Mouse (Mus musculus) heart, postnatal 36 days (tissue): Measurements from ENCODE around the gene Ttc26. TPM values are rescaled to one million over a fixed set of nuclear protein-coding genes. Genes with fewer than 3 reads are reported as not detected.
A peak's percentile ranks its signal among the peaks of the same experiment; 100 is the strongest.
"Not testable (repeated sequence)": the region's sequence is repeated elsewhere in the genome, so short reads cannot be mapped to it uniquely, and the experiment has no call there.

ENCODE experiments used
- DNase-seq, 2 experiments: peaks; one replicate each; pipeline ENCODE4 v3.0.0; 2021 to 2022
- intact Hi-C: fragments of 180-260 bp; cut with DNase I; formaldehyde crosslinking; loops from one replicate; pipeline ENCODE4 v1.15.1; 2025
- total RNA-seq, 2 experiments: library from RNA; stranded (reverse); gene quantifications; 2 replicates each; pipeline ENCODE4 v1.2.3; 2021

Gene Ttc26
- total RNA-seq, 2 experiments from 2014 or later = 1.9 to 2.0 TPM

DNA sequence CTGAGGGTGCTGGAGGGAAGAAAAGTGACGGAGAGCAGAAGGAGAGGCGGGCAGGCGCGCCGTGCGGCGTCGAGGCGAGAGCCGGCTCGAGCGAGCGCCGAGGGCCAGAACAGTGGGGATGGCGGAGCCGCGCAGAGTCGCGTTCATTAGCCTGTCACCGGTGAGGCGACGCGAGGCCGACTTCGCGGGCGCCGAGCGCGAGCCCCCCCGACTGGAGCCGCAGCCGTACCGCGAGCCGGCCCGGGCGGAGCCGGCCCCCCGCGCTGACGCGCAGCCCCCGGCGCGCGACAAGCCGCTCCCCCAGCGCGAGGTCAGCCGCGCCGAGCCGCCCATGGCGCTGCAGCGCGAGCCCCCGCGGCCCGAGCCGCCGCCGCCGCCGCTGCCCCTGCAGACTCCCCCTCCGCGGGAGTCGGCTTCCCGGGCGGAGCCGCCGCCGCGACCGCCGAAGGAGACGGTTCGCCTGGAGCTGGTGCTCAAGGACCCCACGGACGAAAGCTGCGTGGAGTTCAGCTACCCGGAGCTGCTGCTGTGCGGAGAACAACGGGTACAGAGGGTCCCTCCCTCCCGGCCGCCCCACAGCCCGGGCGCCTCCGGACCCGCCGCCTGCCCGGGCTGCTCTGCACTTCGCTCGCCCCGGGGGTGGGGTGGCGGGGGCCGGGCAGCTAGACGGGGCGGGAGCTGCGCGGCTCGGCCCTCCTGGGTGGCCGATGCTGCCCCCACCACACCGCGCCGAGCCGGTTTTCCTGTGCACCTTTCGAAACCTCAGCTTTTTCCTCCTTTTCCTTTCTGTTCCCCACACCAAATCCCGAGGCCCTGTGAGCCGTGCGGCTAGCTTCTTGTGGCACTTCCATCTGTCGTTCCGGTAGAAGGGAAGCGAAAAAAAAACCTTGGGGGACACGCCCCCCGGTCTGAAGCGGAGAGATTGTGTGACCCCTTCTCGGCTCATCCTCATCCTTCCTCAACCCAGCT is 53.1 kb downstream of the Ttc26 start:
- peak; percentile 60 to 68 for DNase-seq
- intact Hi-C loops = loop anchor here (5.0 kb wide), 3 partner anchors 82 to 182 kb away; partner anchors contain the start of genes D630045J12Rik, Luc7l2 and Zc3hav1

DNA sequence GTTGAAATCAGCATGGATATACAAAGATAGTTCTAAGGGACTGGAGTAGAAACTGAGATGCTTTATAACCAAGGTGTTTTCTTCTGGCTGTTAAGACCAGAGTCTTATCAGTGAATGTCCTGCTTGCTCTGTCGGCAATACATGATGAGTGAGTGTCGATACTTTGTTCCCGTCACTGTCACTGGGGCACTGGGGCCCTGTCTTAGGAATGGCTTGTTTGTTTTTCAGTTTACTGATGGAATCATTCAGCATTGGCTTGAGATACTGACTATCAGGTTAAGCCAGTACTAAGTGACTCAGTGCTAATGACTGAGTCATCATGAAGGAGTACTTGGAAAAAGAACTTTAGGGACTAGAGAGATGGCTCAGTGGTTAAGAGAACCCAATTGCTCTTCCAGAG is 62.6 kb downstream of the Ttc26 start:
- intact Hi-C loops = no loop called here
- no peak for DNase-seq

DNA sequence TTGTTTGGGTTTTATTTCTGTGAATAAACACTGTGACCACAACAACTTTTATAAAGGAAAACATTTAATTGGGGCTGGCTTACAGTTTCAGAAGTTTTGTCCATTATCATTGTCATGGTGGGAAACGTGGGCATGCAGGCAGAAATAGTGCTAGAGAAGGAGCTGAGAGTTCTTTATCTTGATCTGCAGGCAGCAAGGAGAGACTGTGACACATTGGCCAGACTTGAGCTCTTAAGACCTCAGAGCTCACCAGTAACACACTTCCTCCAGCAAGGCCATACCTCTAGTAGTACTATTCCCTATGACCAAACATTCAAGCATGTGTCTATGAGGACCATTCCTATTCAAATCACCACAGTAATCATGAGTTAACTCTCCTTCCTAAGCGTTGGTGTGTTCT is 67.0 kb downstream of the Ttc26 start:
- intact Hi-C loops = no loop called here
- no peak for DNase-seq

DNA sequence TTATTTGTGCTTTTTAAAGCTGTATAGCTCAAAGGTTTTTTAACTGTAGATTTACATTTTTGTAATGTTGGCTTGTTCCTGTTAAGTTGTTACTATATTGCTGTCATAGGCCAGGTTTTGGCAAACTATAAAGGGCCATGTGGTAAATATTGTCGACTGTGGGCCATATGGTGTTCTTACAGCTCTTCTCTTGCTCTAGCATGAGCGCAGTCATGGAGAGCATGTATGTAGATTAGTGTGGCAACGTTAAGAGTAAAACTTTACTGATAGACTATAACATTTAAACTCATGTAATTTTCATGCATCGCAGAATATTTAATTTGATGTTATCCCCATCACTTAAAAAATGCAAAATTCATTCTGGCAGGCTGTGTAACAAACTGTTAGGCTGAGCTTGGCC is 71.8 kb downstream of the Ttc26 start:
- intact Hi-C loops = no loop called here
- no peak for DNase-seq

DNA sequence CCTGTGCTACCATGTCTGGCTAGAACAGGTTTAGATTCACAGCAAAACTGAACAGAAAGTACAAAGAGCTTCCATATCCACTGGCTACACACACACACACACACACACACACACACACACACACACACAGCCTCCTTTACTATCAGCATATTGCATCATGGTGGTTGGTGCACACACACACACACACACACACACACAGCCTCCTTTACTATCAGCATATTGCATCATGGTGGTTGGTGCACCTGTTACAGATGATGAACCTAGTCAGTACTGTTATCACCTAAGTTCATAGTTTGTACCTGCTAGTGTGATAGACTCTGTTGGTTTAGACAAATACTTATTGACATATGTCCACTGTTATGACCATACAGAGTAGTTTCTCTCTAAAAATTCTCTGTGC is 75.2 kb downstream of the Ttc26 start:
- intact Hi-C loops, DNase-seq: not testable (repeated sequence)

DNA sequence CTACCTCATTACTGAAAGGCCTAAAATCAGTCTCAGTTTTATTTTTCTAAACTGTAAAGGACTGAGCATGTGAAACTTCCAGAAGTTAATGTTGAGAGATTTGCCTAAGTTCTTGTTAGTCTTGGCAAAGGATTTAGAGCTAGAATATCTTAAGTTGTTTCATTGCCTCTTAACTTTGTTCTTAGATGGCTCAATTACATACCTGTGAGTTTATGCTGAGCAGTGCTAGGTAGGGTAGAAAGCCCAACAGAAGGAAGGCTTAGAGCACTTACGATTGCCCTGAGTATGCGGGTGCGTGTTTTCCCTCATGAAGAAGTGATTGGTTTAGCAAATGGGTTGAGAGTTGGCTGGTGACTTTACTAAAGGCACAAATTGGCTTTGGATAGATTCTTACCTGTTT is 76.8 kb downstream of the Ttc26 start:
- intact Hi-C loops = no loop called here
- no peak for DNase-seq

DNA sequence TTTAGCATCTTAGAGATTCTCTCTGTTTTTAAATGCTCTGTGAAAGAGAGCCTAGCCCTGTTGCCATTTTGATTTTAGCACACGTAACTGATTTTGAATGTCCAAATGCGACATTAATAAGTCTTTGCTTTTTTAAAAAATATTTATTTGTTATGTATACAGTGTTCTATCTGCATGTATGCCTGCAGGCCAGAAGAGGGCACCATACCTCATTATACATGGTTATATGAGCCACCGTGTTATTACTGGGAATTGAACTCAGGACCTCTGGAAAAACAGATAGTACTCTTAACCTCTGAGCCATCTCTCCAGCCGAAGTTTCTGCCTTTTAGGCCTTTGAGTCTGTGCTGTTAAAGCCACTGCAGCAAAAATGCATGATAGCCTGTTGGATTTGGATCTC is 88.3 kb downstream of the Ttc26 start:
- intact Hi-C loops = no loop called here

More for the DNA sequence above, 88.3 kb downstream of the Ttc26 start:
- DNase-seq = no peak

Other genes starting within 250 kb of the Ttc26 start
- gene D630045J12Rik, start 127.5 kb upstream of the Ttc26 start, total RNA-seq = 1 to 10 TPM in 1 of 2 experiments, under 1 TPM in 1; 0.92 to 1.6 TPM
- 1 to 10 TPM; 1.1 to 1.9 TPM for gene Zc3hav1l, start 82.2 kb upstream of the Ttc26 start, total RNA-seq
- gene Zc3hav1, start 26.9 kb upstream of the Ttc26 start, total RNA-seq = 10 to 100 TPM; 15.3 to 16.2 TPM
- 10 to 100 TPM; 23.5 to 25.8 TPM for gene Ubn2, start 52.5 kb downstream of the Ttc26 start, total RNA-seq
- 100 to 1,000 TPM; 253 to 256 TPM for gene Fmc1, start 152.0 kb downstream of the Ttc26 start, total RNA-seq
- 100 to 1,000 TPM in 1 of 2 experiments, 10 to 100 TPM in 1; 93.7 to 102 TPM for gene Luc7l2, start 169.9 kb downstream of the Ttc26 start, total RNA-seq